Mouse (Mus musculus) lung, postnatal 0 days (tissue): ENCODE measurements at regions not wholly inside any gene's neighbourhood (a gene's known extent, or its start where the extent isn't known, plus 50 kb on each side); places are given as distances from the start of the nearest gene placed in this dataset.

Experiments
- CTCF ChIP-seq: IDR thresholded peaks from 2 replicates; pipeline ENCODE4 v1.5.1; 2016; ENCODE audit warnings: antibody characterized with exemption, mild to moderate bottlenecking
- EP300 ChIP-seq: IDR thresholded peaks from 2 replicates; pipeline ENCODE4 v1.6.1; 2016; ENCODE audit warnings: antibody characterized with exemption, mild to moderate bottlenecking, control low read depth

DNA sequence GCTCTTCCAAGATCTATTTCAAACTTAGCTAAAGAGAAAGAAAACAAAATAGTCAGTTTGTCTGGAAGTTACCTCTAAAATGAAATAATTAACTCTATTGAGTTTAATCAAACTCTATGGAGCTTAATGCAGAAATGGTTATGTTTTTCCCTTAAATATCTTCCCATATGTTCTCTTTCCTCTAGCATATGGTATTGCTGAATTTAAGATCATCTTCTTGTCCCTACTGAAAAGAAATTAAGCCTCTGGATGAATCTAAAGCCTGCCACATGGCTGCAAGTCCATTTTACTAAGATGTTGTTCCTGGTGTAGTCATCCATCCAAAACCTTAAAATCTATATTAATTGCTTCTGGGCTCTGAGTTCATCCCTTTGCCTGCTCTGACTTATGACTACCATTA lies 513.0 kb upstream of the Pdzrn3 start:
- no peak for TF ChIP-seq CTCF
- no peak for TF ChIP-seq EP300
